Mouse (Mus musculus): ENCODE data around the gene Fto. TPM values are rescaled to one million over a fixed set of nuclear protein-coding genes. Genes with fewer than 3 reads are reported as not detected.
A peak's percentile ranks its signal among the peaks of the same experiment; 100 is the strongest.

Fto gene
- 10 to 100 TPM; 95.4 to 98.1 TPM for total RNA-seq (2021)
- long read RNA-seq, experiment 1, transcript Fto-201 (9 exons, 3,564 nt): major isoform, 9 of 18 reads
- long read RNA-seq, experiment 1, partial matches to known transcripts: 4 of 18 reads
- long read RNA-seq, experiment 1, other reads (novel, unspliced or antisense): 4 of 18 reads
- long read RNA-seq, experiment 2, transcript Fto-201 (9 exons, 3,564 nt): major isoform, 21 of 32 reads
- long read RNA-seq, experiment 2, partial matches to known transcripts: 10 of 32 reads
- long read RNA-seq, experiment 2, other reads (novel, unspliced or antisense): 1 of 32 reads

DNA sequence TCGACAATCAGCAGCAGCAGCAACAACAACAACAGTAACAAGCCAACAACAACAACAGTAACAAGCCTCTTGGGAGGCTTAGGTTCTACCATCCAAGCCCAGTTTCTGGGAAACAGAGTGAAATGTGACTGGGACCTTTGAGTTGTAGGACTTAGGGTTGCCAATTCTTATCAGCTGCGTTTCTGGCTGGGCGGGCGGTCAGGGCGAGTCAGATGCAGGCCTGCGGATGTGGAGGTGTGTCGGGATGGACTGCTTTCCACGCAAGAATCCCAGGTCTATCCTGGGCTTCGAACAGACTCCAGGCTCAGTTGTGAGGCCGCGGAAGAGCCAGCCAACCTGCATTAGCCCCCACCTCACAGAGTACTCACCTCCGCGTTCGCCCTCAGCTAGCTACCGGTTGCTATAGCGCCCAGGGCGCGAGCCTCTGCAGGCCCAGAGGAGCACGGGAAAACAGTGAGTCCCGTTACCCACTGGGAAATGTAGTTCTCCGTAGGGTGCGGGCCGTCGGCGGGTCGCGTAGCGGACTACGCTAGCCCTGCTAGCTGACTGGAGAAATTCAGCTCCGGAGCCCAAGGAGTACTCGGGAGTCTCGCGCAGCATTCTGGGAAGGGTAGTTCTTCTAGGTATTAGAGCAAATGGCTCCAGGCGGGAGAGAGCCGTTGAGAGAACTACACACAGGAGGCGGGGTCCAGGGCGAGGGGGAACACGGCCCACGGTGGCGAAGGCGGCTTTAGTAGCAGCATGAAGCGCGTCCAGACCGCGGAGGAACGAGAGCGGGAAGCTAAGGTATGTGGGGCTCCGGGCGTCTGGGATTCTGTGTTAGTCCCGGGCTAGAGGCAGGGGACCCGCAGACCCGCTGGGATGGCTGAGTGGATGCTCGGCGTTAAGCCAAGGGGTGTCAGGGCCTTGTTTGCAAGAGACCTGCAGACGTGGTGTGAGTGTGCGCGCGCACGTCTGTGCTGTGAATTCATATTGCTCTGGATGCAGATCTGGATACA, at the start of gene Fto, which contains the start of gene Rpgrip1l:
Gene Fto (plus strand): TSS at position 691 of the 998 bp plus-strand sequence.
Gene Rpgrip1l (minus strand): TSS at position 428 of the 998 bp plus-strand sequence.
- DNase-seq (ENCODE audit: low spot score in 2 of 2): peak; percentile 72 to 91

DNA sequence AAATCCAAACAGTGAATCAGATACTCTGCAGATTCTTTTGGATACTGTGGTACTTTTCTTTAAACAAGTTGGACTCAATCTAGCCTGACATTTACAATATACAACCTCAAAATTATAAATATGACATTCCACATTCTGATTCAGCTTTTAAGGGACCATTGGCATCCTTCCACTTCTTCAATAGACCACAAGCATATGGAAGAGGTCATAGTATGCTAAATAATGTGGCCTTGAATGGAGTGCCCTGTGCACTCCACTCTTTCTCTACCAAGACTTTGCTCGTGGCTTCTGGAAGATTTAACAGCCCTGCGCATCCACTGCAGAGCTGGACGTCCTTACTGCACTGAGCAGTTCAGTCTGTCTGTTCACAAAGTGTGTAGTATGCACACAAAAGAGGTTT, 49.4 kb upstream of the Fto start:
- DNase-seq (ENCODE audit: low spot score in 2 of 2): no peak

DNA sequence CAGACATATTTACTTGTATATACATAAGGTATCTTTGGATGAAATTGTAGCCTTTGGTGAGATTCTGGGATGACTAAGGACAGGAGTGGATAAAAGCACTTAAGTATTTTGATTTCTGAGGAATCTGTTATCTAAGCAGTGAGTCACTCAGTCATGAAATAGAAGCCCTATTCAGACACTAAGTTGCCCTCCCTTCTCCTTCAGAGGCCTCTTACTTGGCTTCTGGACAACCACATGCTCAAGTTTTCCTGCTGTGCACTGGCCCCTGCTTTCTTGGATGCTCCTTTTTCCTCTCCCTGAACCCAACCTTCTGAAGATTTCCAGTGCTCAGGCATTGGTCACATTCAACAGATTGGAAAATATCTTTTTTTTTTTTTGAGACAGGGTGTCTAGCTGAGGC, 48.8 kb upstream of the Fto start:
- no peak for DNase-seq (ENCODE audit: low spot score in 2 of 2)

DNA sequence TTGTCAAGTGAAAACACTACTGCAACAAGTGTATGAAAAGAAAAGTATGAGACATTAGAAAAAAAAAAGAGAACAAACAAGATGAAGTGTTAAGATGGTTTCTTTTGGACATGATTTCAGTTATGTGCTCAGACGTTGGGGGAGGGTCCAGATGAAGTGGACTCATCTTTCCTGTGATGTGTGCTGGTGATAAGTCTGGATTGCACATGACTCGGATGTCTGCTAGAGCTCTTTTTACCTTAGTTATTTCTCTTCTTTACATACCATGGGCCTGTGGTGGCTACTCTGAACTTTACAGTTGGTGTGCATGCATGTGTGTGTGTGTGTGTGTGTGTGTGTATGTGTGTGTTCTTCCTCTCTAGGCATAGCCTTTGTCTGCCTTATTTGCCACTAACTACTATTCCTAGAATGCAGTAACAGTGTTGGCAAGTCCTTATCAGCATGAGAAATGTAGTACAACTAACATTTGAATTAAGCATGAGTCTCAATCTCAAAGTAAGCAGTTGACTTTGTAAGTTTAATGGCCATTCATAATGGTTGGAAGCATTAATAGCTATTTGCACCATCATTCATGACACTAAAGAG, 43.9 kb upstream of the Fto start:
- DNase-seq (ENCODE audit: low spot score in 2 of 2): no peak

DNA sequence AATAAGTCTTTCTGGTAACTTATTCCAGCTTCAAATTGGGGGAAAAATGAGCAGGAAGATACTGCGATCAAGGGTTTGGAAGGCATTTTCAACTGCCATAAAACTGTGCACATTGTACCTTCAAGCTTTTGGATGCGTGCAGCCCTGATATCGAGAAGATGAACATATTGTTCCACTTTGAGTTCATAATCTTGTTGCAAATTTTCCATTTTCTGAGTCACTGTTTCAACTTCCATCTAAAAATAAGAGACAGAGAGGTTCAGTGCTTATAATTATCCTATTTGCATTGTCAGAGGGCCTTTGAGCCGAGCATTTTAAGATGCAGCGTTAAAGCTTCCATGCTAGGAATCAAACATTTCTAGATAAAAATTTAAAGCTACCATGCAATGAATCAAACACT, 39.8 kb upstream of the Fto start:
- DNase-seq (ENCODE audit: low spot score in 2 of 2): no peak

DNA sequence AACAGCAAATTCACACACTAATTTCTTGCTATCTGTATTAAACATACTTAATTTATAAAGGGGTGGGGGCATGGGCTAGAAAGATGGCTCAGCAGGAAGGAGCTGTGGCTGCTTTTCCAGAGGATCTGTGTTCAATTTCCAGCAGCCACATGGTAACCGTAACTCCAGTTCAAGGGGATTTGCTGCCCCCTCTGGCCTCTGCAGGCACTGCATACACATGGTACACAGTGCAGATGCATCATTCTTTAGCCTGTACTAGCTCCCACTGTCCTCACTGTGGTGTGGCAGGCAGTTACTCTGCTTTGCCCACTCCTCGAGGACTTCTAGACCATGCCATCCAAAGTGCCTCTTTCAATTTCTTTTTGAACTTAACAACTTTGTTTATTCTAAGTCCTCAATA, 37.0 kb upstream of the Fto start:
- no peak for DNase-seq (ENCODE audit: low spot score in 2 of 2)

DNA sequence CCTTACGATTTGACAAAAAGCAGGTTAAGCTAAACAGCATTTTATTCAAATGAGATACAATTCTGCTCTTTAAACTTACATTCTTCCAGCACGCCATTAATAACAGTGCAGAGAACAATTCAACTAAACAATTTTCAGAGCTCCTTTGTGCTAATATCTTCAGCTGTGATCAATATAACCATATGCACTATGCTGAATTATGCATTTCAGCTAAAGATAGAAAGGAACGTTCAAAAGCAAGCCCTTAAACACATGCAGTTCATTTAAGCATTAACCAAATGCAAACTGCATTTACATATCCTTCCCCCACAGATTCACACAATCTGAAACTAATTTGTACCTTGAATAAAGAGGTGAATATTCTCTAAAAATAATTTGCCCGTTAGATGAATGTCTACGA, 35.3 kb upstream of the Fto start:
- no peak for DNase-seq (ENCODE audit: low spot score in 2 of 2)

DNA sequence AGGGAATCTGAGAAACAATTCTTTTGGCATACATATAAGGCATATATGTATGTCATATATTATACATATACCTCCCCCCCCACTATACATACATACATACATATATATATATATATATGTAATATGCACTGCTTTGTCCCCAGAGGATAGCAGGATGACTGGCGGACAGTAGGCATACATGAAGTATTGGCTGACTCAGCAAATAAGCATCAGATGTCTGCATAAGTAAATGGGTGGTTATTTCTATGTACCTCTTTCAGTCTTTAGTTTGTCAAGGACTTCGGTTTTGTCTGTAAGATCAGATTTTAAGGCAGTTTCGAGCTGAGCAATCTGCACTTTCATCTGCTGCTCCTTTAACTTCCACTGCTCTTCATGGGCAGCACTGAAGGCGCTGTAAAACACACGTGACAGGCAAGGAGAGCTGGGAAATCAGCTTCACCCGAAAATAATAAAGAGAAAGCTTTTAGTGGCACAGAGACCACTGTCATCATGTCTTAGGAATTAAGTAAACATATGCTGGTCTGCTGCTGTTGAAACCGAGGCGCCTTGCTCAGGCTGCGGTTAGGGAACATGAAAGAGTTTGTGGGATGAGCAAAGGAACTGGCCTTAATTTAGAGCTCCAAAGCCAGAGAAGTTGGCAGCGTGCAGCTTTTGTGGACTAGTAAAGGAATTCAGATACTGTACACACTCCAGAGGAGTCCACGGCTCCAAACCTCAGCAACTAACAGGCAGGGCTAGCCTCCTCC, 32.7 kb upstream of the Fto start:
- no peak for DNase-seq (ENCODE audit: low spot score in 2 of 2)

DNA sequence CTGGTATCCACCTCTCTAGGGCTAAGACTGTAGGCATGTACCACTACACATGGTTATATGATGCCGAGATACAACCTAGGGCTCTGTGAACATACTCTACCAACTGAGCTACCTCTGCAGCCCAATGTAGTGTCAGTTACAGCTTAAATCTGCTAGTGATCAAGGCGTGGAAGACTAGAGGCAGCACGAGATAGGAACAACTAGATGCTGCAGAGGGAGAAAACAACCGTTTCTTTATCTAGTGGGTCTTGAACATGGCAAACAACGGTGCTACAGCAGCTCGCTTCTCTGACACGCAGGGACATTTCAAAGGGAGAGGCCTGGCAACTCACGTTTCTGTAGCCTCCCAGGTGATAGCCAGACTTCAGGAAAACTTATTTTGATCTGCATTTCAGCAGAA, 31.8 kb upstream of the Fto start:
- no peak for DNase-seq (ENCODE audit: low spot score in 2 of 2)

DNA sequence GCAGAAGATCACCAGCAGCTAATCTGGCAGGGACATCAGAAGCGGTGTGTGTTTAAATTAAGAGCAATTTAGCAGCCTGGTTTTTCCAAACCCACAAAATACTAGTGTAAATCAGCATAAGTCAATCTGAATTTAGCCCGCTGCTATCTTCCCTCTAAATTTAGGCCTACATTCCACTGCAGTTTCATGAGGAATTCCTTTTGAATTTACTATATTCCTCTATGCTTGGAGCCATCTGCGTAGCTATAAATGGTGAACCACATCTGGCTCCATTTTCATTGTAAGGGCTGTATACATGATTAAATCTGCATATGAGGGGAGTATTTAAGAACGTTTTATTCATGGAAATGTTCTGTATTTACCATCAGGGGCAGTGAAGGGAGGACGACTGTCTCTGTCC, 30.7 kb upstream of the Fto start:
- no peak for DNase-seq (ENCODE audit: low spot score in 2 of 2)

DNA sequence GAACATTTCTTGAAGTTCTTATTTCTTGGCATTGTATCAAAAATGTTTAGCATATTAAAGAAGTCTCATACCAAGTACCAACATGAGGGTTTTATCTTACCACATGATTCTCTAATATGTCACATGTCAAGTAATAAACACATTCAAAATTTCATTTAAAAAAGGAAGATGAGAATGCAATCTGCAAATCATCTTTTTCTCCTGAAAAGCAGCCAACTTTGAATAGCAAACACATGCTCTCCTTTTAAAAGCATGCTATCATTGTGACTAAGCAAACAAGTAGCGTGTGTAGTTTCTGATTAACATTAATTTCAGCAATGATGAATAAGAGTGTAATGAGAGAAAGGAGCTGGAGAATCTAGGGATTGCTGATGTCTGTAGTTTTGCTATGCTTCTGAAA, 29.5 kb upstream of the Fto start:
- DNase-seq (ENCODE audit: low spot score in 2 of 2): no peak

DNA sequence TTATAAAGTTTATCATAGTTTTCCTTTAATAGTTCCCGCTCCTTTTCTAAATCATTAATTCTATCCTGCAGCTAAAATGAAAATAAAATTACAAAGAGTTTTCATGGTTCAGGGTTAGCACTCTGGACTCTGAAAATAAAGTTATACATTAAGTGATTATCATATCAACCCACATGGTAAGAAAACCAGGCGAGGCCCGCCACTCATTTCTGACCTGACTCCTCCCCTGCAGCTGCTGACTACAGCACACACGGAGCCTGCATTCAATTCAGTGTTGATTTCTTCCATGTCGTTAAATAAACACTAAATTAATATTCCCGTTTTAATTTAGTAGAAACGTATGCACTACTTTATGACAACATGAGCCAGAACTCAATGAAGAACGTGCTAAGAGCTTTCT, 27.1 kb upstream of the Fto start:
- DNase-seq (ENCODE audit: low spot score in 2 of 2): no peak

DNA sequence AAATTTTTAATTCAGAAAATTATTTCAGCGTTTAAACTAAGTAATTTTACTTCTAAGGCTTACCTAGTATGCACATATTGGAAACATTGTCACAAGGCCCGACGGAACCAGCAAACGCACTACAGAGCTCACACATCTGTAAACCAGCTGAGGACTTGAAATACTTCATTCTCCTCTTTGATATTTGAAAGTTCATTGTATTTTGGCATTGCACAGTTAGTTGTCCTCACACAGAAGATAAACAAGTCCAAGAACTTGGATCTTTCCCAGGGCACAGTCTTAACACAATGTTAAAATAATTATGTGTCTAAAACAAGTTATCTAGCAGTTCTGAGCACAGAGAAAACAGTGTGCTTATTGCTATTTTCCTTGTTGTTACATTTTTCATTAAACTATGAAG, 22.7 kb upstream of the Fto start:
- DNase-seq (ENCODE audit: low spot score in 2 of 2): no peak

DNA sequence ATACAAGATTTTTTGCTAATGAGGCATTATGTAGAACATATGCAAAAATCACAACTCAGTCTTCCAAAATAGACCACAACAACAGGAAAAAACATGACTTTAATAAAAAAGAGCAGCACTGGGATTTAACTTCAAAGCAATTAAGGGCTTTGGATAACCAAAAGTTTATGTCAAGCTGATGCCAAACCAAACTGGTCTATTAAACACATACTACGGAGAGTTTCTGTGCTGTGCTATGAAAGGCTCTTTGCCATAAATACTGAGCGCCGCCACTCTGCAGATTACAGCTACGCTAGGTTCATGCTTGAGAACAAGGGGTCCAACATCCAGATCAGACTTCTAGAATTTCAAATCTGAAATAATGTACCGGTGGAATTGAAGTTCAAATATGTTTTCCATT, 17.5 kb upstream of the Fto start:
- no peak for DNase-seq (ENCODE audit: low spot score in 2 of 2)

DNA sequence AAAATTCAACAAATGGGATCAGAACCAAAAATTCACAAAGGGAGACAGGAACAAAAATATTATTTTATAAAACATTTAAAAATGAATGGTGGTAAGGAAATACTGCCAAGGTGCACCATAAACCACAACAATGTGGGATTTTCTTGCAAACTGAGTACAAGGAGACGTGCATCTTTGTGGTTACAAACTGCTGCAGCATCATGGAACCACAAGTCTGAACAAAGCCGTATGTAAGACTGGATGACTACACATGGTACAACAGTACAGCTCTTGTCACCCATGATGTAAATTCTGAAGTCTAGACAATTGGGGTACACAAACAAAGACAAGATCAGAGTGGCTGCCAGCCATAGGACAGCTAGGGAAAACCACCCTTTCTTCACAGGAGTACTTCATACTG, 14.7 kb upstream of the Fto start:
- DNase-seq (ENCODE audit: low spot score in 2 of 2): no peak

DNA sequence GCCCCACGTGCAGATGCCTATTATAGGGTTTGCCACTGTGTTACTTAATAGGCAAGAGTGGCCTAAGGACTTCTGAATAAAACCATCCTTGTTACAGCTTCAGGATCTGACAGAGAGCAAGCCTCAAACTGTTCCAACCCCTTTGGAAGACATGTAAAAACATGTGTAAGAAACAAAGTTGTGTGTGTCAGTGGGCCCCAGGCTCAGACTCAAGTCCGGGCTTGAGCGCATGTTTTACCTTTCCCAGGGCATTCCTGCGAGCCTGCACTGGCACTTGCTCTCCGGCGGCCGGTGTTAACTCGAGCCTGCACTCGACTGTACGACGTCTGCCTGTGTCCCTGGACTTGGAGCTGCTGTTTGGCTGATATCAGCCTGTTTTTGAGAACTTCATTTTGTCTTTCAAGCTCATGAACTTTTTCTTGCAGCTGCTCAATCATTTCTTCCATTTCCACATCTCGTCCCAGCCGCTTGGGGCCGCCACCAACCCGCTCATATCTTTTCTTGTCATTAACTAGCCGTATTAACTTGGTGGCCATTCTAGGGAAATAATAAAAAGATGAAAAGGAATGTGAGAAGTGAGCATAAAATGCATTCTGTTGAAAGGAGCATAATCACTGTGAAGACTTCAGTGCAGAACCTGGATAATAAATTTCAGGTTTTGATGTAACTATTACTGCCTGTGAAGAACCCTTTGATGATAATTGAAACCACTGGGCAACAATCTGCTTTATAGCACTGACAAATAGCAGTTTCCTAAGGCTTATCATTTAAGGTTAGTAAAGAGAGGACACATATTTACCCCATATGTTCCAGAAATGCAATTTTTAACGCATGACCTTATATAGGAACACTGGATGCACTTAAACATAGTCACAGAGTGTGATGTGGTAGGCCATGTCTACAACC, 8.6 kb upstream of the Fto start:
- no peak for DNase-seq (ENCODE audit: low spot score in 2 of 2)

DNA sequence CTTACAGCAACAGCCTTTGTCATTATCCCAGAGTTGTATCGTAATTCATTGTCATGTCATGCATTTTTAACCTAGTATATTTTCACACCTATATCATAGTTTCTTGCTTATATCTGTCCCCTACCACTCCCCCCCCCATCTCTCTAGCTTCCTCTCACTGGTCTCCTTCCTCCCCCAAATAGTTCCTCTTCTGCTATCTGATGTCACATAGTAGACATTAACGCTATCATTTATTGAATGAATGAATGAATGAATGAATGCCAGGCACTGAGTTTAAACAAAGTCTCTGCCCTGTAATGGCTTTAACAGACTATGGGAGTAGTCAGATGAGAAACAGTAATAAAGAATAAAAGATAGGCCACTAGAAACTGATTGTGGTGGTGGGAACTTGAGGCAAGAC, 983 bp upstream of the Fto start:
- DNase-seq (ENCODE audit: low spot score in 2 of 2): no peak

DNA sequence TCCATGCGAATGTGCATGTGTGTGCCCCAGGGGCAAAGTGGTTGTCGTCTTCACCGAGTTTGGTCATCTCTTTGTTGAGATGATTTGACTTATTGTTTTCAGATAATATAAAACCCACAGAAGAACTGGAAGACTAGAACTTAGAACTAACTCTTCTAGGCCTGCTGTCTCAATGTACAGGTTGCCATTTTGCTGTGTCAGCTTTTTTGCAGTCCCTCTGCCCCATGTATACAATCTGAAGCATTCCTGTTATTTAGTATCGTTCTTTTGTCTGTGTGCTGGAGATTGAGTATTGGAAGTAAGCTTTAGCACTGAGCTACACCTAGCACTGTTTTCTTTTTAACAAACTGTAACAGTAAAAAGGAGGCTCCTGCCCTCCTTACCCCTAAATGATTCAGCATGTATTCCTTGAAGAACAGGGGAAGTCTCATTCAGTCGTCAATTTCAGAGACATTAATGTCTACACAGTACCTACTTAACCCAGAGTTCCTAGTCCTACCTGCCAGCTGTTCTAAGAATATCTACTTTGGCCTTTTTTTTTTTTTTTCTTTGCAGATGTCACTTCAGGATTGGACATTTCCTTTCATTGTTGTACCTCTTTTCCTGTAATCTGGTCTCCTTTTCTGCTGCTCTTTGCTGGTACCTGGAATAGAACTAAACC, 4.4 kb downstream of the Fto start:
- DNase-seq (ENCODE audit: low spot score in 2 of 2): no peak

DNA sequence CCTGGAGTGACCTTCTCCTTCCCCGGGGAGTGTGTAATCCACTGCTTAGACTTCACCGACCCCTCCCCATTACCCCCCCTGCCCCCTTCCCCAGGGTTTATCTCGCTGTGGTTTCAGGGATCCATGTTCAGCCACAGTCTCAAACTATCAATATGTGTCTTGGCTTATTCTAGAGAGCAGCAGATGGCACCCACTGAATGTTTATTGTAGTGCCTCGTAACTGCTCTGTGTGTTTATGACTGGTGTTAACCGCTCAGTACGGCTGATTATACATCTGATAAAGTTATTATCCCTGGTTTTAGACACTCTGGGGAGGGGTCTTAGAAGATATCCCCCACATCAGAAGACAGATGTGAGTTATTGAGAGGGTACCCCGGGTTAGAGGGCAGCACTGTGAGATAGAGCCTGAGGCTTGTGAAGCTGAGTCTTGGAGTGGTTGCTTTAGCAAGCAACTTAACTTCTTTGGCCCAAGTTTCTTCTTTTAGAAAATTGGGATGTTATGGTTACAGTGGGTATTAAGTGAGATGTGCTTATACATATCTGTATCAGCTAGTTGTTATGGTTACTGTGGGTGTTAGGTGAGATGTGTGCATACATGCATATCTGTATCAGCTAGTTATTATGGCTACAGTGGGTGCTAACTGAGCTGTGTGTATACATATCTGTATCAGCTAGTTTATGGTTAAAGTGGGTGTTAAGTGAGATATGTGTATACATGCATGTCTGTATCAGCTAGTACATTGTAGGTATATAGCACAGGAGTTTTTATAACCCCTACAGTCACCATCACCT, 5.8 kb downstream of the Fto start:
- DNase-seq (ENCODE audit: low spot score in 2 of 2): no peak
